In the genomic region with DNA sequence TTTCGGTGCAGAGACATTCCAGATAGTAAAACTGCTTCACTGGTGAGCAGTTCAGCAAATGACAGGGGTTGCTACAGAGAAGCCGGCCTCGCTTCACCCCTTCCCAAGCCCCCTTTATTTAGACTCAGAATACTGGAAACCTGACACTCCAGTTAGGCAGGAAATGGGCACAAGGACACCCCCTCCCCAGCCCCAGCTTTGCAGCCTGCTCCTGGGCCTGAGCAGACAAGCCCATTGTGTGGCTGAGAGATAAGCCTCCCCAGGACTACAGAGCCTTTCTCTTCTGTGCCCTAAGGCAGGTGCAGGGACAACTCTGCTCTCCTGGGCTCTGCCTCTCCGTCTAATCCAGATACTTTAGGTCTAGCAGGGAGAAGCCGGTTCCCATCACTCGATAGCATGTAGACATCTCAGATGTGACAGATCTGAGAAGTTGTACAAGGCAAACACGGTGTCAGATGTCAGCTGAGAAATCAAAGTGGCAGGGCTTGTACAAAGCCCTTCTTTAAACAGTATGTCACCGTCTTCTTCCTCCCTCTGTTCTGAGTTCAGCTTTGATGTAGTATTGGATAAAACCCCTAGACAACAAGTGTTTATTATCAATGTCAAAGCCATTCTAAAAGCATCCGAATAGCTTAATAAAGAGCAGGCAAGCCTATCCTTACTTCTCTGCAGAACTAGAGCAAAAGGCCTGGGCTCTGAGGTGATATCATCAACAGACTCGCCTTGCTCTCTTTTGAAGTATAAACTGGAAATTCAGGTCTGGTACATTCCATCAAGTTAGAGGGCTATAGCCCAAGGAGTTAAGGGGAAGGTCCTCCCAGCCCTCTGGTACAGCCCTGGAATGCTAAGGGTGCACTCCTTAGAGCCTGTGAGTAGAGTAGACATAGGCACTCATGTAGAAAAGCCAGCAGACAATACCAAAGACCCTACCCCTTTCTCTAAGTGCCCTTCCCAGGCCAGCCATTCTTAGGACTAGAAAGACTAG, we compare ENCODE assay signal across 8 mouse cellular contexts. TPM values are rescaled to one million over a fixed set of nuclear protein-coding genes. Genes with fewer than 3 reads are reported as not detected.
A peak's percentile ranks its signal among the peaks of the same experiment; 100 is the strongest.
DNase-seq lines count a peak whose midpoint lies in the region; ATAC-seq and TF ChIP-seq lines count a peak whose summit lies in the region.

No protein-coding gene starts in this region.

- H3K4me1 ChIP-seq in kidney, adult 2 months (ENCODE audit: control insufficient read depth, insufficient read depth, low read length): peaks cover 18% of the 10 kb centered on the region
- H3K4me1 ChIP-seq in embryonic facial prominence, embryonic 12.5 days: peaks cover 42% of the 10 kb centered on the region
- H3K4me1 ChIP-seq in liver, embryonic 13.5 days (replicated peaks): peaks cover 30% of the 10 kb centered on the region
- H3K4me1 ChIP-seq in neural tube, embryonic 14.5 days (ENCODE audit: control insufficient read depth, insufficient read depth, low read length): no peaks in the 10 kb centered on the region

- no peaks in the 10 kb centered on the region for H3K9me3 ChIP-seq in embryonic facial prominence, embryonic 12.5 days
- no peaks in the 10 kb centered on the region for H3K9me3 ChIP-seq in liver, embryonic 13.5 days (replicated peaks)
- no peaks in the 10 kb centered on the region for H3K9me3 ChIP-seq in neural tube, embryonic 14.5 days (ENCODE audit: control insufficient read depth, low read length)

- peak; percentile 82 for ATAC-seq in embryonic facial prominence, embryonic 12.5 days (ENCODE audit: insufficient number of reproducible peaks, insufficient read depth, low FRiP score, low TSS enrichment)
- peak; percentile 84 for ATAC-seq in liver, embryonic 13.5 days (ENCODE audit: low read depth)
- peak; percentile 38; the same call in 1 of the 2 replicates for ATAC-seq in neural tube, embryonic 14.5 days (ENCODE audit: low read depth)
- no peak for ATAC-seq in CD4-positive, CD25-positive, alpha-beta regulatory T cell, adult 4 months

- 48% methylated on average over 10 of the region's 10 CpGs for whole genome bisulfite sequencing in kidney, adult 2 months
- WGBS in embryonic facial prominence, embryonic 12.5 days: 3% methylated on average over 10 of the region's 10 CpGs
- 22% methylated on average over 10 of the region's 10 CpGs for WGBS in liver, embryonic 13.5 days (ENCODE audit: insufficient replicate concordance)
- WGBS in neural tube, embryonic 14.5 days: 20% methylated on average over 10 of the region's 10 CpGs

- H3K9ac ChIP-seq in embryonic facial prominence, embryonic 12.5 days: no peak overlapping the region
- no peak overlapping the region for H3K9ac ChIP-seq in liver, embryonic 13.5 days
- H3K9ac ChIP-seq in neural tube, embryonic 14.5 days (replicated peaks; ENCODE audit: low read depth, low read length): no peak overlapping the region

- DNase-seq in kidney, adult 2 months: no peak
- DNase-seq in kidney, postnatal 14 days: no peak
- peak; percentile 31 for DNase-seq in liver, embryonic 13.5 days
- DNase-seq in cerebellum, postnatal 4 days (ENCODE audit: low spot score in 2 of 2): no peak
- DNase-seq in right cerebral cortex, postnatal 36 days (ENCODE audit: low spot score in 2 of 2): no peak

- no peaks in the 10 kb centered on the region for H3K27me3 ChIP-seq in kidney, adult 2 months (replicated peaks; ENCODE audit: control insufficient read depth, insufficient read depth, low read length)
- H3K27me3 ChIP-seq in embryonic facial prominence, embryonic 12.5 days: no peaks in the 10 kb centered on the region
- H3K27me3 ChIP-seq in liver, embryonic 13.5 days: no peaks in the 10 kb centered on the region
- no peaks in the 10 kb centered on the region for H3K27me3 ChIP-seq in neural tube, embryonic 14.5 days (ENCODE audit: control insufficient read depth, insufficient read depth, low read length)

- peak overlapping the region; percentile 20; the same call in 1 of the 2 replicates for H3K27ac ChIP-seq in kidney, adult 2 months (ENCODE audit: insufficient read depth, low read depth, low read length)
- peak overlapping the region; percentile 82 for H3K27ac ChIP-seq in embryonic facial prominence, embryonic 12.5 days
- H3K27ac ChIP-seq in liver, embryonic 13.5 days: no peak overlapping the region
- H3K27ac ChIP-seq in neural tube, embryonic 14.5 days (ENCODE audit: low read depth, low read length): no peak overlapping the region

- no peaks in the 10 kb centered on the region; the same call in 1 of the 2 replicates for H3K36me3 ChIP-seq in kidney, adult 2 months (ENCODE audit: control insufficient read depth, insufficient read depth, low read length)
- peaks cover 29% of the 10 kb centered on the region for H3K36me3 ChIP-seq in embryonic facial prominence, embryonic 12.5 days
- no peaks in the 10 kb centered on the region; the same call in 1 of the 2 replicates for H3K36me3 ChIP-seq in liver, embryonic 13.5 days
- no peaks in the 10 kb centered on the region for H3K36me3 ChIP-seq in neural tube, embryonic 14.5 days (ENCODE audit: control insufficient read depth, insufficient read depth, low read length)

- H3K4me2 ChIP-seq in embryonic facial prominence, embryonic 12.5 days (replicated peaks): peak overlapping the region; percentile 12; the same call in 1 of the 2 replicates
- peak overlapping the region; percentile 5; the same call in 1 of the 2 replicates for H3K4me2 ChIP-seq in liver, embryonic 13.5 days
- no peak overlapping the region for H3K4me2 ChIP-seq in neural tube, embryonic 14.5 days (ENCODE audit: low read depth, low read length)

- no peak for TF ChIP-seq CTCF in kidney, adult 2 months (conservative IDR thresholded peaks at IDR 0.05; ENCODE audit: insufficient read depth, insufficient read length, low read depth, low read length)

- TF ChIP-seq POLR2A in kidney, adult 2 months (IDR thresholded peaks at IDR 0.05; ENCODE audit: low read depth, low read length): no peak

- H3K4me3 ChIP-seq in kidney, adult 2 months (ENCODE audit: insufficient read depth, low read depth, low read length): no peak overlapping the region
- no peak overlapping the region for H3K4me3 ChIP-seq in embryonic facial prominence, embryonic 12.5 days
- no peak overlapping the region for H3K4me3 ChIP-seq in liver, embryonic 13.5 days (replicated peaks)
- no peak overlapping the region for H3K4me3 ChIP-seq in neural tube, embryonic 14.5 days (ENCODE audit: low read depth, low read length)

RNA-seq across cellular contexts. Expression of a gene that starts 21.4 kb away (rescaled TPM):
- 21.6 and 22.7 TPM in 2 replicates for polyA plus RNA-seq in kidney, adult 2 months (2012; rRNA removed)
- polyA plus RNA-seq in embryonic facial prominence, embryonic 12.5 days (2016; fragmentation: Nextera tagmentation; extraction: Ambion mirVana): 23.3 and 24.7 TPM in 2 replicates
- 1.6 and 1.8 TPM in 2 replicates for polyA plus RNA-seq in liver, embryonic 13.5 days (2015; fragmentation: Nextera tagmentation; extraction: Ambion mirVana)
- 3.7 and 6.5 TPM in 2 replicates for polyA plus RNA-seq in neural tube, embryonic 14.5 days (2014; fragmentation: Nextera tagmentation; extraction: Ambion mirVana)
- 1 to 10 TPM; 3.4 to 4.3 TPM for polyA plus RNA-seq in CD4-positive, CD25-positive, alpha-beta regulatory T cell, adult 4 months (2017; shearing (Covaris generic))

Comparison
In these comparisons a context has a peak if more than half of its experiments do, and no peak if none do; other contexts are left out.
1. H3K27ac ChIP-seq: peak in kidney, adult 2 months (single experiment) and embryonic facial prominence, embryonic 12.5 days (single experiment); none in liver, embryonic 13.5 days (single experiment) and neural tube, embryonic 14.5 days (single experiment).